Mouse (Mus musculus) kidney, adult 2 months (tissue): ENCODE measurements around the gene Pacrg.

Source experiments
- CTCF ChIP-seq: fragments of 200-500 bp; conservative IDR thresholded peaks from 2 replicates; pipeline ENCODE4 v1.5.1; 2011; ENCODE audit warnings: low read depth, mild to moderate bottlenecking, control low read depth, low read length, moderate library complexity, mixed read lengths; ENCODE audit not compliant: insufficient read depth, insufficient read length
- POLR2A ChIP-seq: fragments of 200-500 bp; IDR thresholded peaks from one replicate; pipeline ENCODE4 v1.6.1; 2011; ENCODE audit warnings: low read depth, low read length, control low read depth

DNA sequence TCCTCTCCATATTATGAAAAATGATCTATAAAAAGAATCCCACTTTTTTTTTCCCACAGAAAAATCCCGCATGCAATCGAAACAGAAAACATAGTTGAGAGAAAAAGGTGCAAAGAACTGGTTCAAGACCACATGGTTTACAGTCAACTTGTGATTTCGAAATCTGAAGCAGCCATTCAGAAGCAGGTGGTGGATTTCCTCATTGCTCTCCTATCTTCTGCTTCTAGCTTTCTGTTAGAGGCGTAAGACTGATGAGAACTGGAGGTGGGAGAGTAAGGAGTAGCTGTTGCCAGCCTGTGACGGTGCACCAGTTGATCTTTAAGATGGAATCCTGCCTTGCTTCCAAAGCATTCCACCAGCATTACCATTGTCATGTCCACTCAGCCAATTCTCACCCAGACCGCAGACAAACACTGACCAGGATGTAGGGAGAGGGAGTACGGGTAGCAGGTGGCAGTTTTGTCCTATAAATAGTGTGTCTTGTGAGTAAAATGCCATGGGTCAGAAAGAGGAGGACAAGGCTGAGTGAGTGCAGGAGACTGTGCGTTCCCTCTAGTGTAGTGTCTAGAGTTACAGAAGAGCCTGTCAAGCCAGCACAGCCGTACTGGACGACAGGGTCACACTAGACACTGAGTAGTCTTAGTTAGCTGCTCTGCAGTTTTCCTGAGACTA lies 73.2 kb downstream of the Pacrg start:
- TF ChIP-seq POLR2A (no peak), CTCF (no peak)
